ENCODE assay signal across 8 mouse cellular contexts in genomic region chr19:6970460-6971085, GRCm38 (mm10). TPM values are rescaled to one million over a fixed set of nuclear protein-coding genes. Genes with fewer than 3 reads are reported as not detected.
A peak's percentile ranks its signal among the peaks of the same experiment; 100 is the strongest.
DNase-seq lines count a peak whose midpoint lies in the region; ATAC-seq and TF ChIP-seq lines count a peak whose summit lies in the region.

No protein-coding gene starts in this region.

- intact Hi-C loops in heart, postnatal 10 days (cut with DNase I): no loop called here

- peak overlapping the region in 1 of 2 experiments; percentile 42; a peak in 2 of 4 replicates for H3K27ac ChIP-seq in heart, embryonic 14.5 days (replicated peaks in 1 of 2; ENCODE audit: control insufficient read depth in 1 of 2, insufficient read depth in 1 of 2, low read depth in 2 of 2, low read length in 2 of 2)
- no peak overlapping the region for H3K27ac ChIP-seq in embryonic facial prominence, embryonic 14.5 days (replicated peaks; ENCODE audit: low read depth, low read length)
- peak overlapping the region; percentile 46; the same call in 1 of the 2 replicates for H3K27ac ChIP-seq in liver, embryonic 12.5 days

- peaks cover 10% of the 10 kb centered on the region for H3K36me3 ChIP-seq in heart, embryonic 14.5 days (ENCODE audit: control insufficient read depth, insufficient read depth, low read length)
- H3K36me3 ChIP-seq in E14TG2a.4 (ENCODE audit: insufficient read depth, low read length): peaks cover 22% of the 10 kb centered on the region
- H3K36me3 ChIP-seq in embryonic facial prominence, embryonic 14.5 days (ENCODE audit: control insufficient read depth, insufficient read depth, low read length): peaks cover 10% of the 10 kb centered on the region
- H3K36me3 ChIP-seq in liver, embryonic 12.5 days: peaks cover 11% of the 10 kb centered on the region; the same call in 1 of the 2 replicates

- WGBS in heart, embryonic 14.5 days: 27% methylated on average over 11 of the region's 11 CpGs
- 31% methylated on average over 8 of the region's 11 CpGs for WGBS in embryonic facial prominence, embryonic 14.5 days
- 21% methylated on average over 11 of the region's 11 CpGs for WGBS in liver, embryonic 12.5 days (ENCODE audit: insufficient replicate concordance)

- H3K9ac ChIP-seq in heart, embryonic 14.5 days (ENCODE audit: low read length): peak overlapping the region; percentile 81
- H3K9ac ChIP-seq in embryonic facial prominence, embryonic 14.5 days (ENCODE audit: low read depth, low read length): peak overlapping the region; percentile 73
- H3K9ac ChIP-seq in liver, embryonic 12.5 days: peak overlapping the region; percentile 79

- no peak for DNase-seq in heart, postnatal 10 days
- DNase-seq in embryonic facial prominence, embryonic 14.5 days (ENCODE audit: low spot score): no peak
- no peak for DNase-seq in right cerebral cortex, postnatal 36 days (ENCODE audit: low spot score in 2 of 2)
- no peak for DNase-seq in layer of hippocampus, postnatal 10 days (ENCODE audit: low spot score in 2 of 2)

- H3K4me1 ChIP-seq in heart, embryonic 14.5 days (ENCODE audit: control insufficient read depth in 2 of 2, insufficient read depth in 2 of 2, low read length in 2 of 2): peaks cover 26 to 40% of the 10 kb centered on the region in 2 experiments
- peaks cover 82% of the 10 kb centered on the region for H3K4me1 ChIP-seq in E14TG2a.4 (replicated peaks; ENCODE audit: low read depth, low read length)
- H3K4me1 ChIP-seq in embryonic facial prominence, embryonic 14.5 days (ENCODE audit: control insufficient read depth, insufficient read depth, low read length): peaks cover 25% of the 10 kb centered on the region
- H3K4me1 ChIP-seq in liver, embryonic 12.5 days: peaks cover 72% of the 10 kb centered on the region

- no peaks in the 10 kb centered on the region for H3K27me3 ChIP-seq in heart, embryonic 14.5 days (ENCODE audit: control insufficient read depth, insufficient read depth, low read length)
- no peaks in the 10 kb centered on the region for H3K27me3 ChIP-seq in E14TG2a.4 (ENCODE audit: insufficient read depth, low read length)
- no peaks in the 10 kb centered on the region for H3K27me3 ChIP-seq in embryonic facial prominence, embryonic 14.5 days (replicated peaks; ENCODE audit: control insufficient read depth, insufficient read depth, low read length)
- H3K27me3 ChIP-seq in liver, embryonic 12.5 days (replicated peaks): peaks cover 8% of the 10 kb centered on the region; the same call in 1 of the 2 replicates

- H3K4me3 ChIP-seq in heart, embryonic 14.5 days (ENCODE audit: control insufficient read depth in 1 of 2, insufficient read depth in 1 of 2, low read depth in 1 of 2, low read length in 2 of 2): peak overlapping the region in 1 of 2 experiments; percentile 66; a peak in 2 of 4 replicates
- H3K4me3 ChIP-seq in E14TG2a.4 (replicated peaks; ENCODE audit: low read length): peak overlapping the region; percentile 90
- no peak overlapping the region for H3K4me3 ChIP-seq in embryonic facial prominence, embryonic 14.5 days (ENCODE audit: low read depth, low read length)
- H3K4me3 ChIP-seq in liver, embryonic 12.5 days: peak overlapping the region; percentile 67

- TF ChIP-seq CTCF in E14TG2a.4 (conservative IDR thresholded peaks at IDR 0.05; ENCODE audit: low read length): no peak

- ATAC-seq in heart, embryonic 14.5 days (ENCODE audit: insufficient number of reproducible peaks, insufficient read depth, low FRiP score, low read depth): no peak
- no peak for ATAC-seq in embryonic facial prominence, embryonic 14.5 days (ENCODE audit: low read depth)
- no peak for ATAC-seq in liver, embryonic 12.5 days
- no peak for ATAC-seq in erythroid progenitor cell, adult 5-6 weeks (replicated peaks; ENCODE audit: low FRiP score, poor library complexity, severe bottlenecking)

- H3K9me3 ChIP-seq in heart, embryonic 14.5 days (ENCODE audit: control insufficient read depth, low read length): no peaks in the 10 kb centered on the region
- H3K9me3 ChIP-seq in E14TG2a.4 (ENCODE audit: low read length): no peaks in the 10 kb centered on the region
- H3K9me3 ChIP-seq in embryonic facial prominence, embryonic 14.5 days (ENCODE audit: control insufficient read depth, low read length): no peaks in the 10 kb centered on the region
- H3K9me3 ChIP-seq in liver, embryonic 12.5 days (replicated peaks): no peaks in the 10 kb centered on the region

- H3K4me2 ChIP-seq in heart, embryonic 14.5 days (ENCODE audit: low read length): peak overlapping the region; percentile 70
- H3K4me2 ChIP-seq in embryonic facial prominence, embryonic 14.5 days (ENCODE audit: low read depth, low read length): peak overlapping the region; percentile 55
- H3K4me2 ChIP-seq in liver, embryonic 12.5 days: peak overlapping the region; percentile 96

RNA-seq across cellular contexts. Expression of gene Ppp1r14b, which starts 4.2 kb away (rescaled TPM):
- 170 and 184 TPM in 2 replicates for polyA plus RNA-seq in heart, embryonic 14.5 days (2014; fragmentation: Nextera tagmentation; extraction: Ambion mirVana)
- total RNA-seq in heart, postnatal 10 days (2021): 100 to 1,000 TPM; 168 to 180 TPM
- polyA plus RNA-seq in embryonic facial prominence, embryonic 14.5 days (2014; fragmentation: Nextera tagmentation; extraction: Ambion mirVana): 277 and 302 TPM in 2 replicates
- 153 and 155 TPM in 2 replicates for polyA plus RNA-seq in liver, embryonic 12.5 days (2016; fragmentation: Nextera tagmentation; extraction: Ambion mirVana)
- 100 to 1,000 TPM; 126 to 139 TPM for total RNA-seq in layer of hippocampus, postnatal 10 days (2021)
- total RNA-seq in erythroid progenitor cell, adult 5-6 weeks (2015; ENCODE audit: low replicate concordance): 31.0 and 59.1 TPM in 2 replicates
- 0.91 and 10.4 TPM in 2 replicates for total RNA-seq in erythroid progenitor cell, adult 5-6 weeks (2017; ENCODE audit: low replicate concordance)

RNA-seq across cellular contexts. Expression of gene Plcb3, which starts 5.7 kb away (rescaled TPM):
- polyA plus RNA-seq in heart, embryonic 14.5 days (2014; fragmentation: Nextera tagmentation; extraction: Ambion mirVana): 15.2 and 16.8 TPM in 2 replicates
- total RNA-seq in heart, postnatal 10 days (2021): 10 to 100 TPM; 18.1 to 19.3 TPM
- polyA plus RNA-seq in embryonic facial prominence, embryonic 14.5 days (2014; fragmentation: Nextera tagmentation; extraction: Ambion mirVana): 31.4 and 36.8 TPM in 2 replicates
- 13.6 and 14.4 TPM in 2 replicates for polyA plus RNA-seq in liver, embryonic 12.5 days (2016; fragmentation: Nextera tagmentation; extraction: Ambion mirVana)
- total RNA-seq in layer of hippocampus, postnatal 10 days (2021): 10 to 100 TPM; 16.4 to 18.4 TPM
- total RNA-seq in erythroid progenitor cell, adult 5-6 weeks (2015; ENCODE audit: low replicate concordance): 1.4 and 1.7 TPM in 2 replicates
- 0.68 and 1.8 TPM in 2 replicates for total RNA-seq in erythroid progenitor cell, adult 5-6 weeks (2017; ENCODE audit: low replicate concordance)

RNA-seq across cellular contexts. Expression of gene Fkbp2, which starts 9.7 kb away (rescaled TPM):
- polyA plus RNA-seq in heart, embryonic 14.5 days (2014; fragmentation: Nextera tagmentation; extraction: Ambion mirVana): 64.2 and 65.1 TPM in 2 replicates
- 10 to 100 TPM; 14.7 to 19.0 TPM for total RNA-seq in heart, postnatal 10 days (2021)
- polyA plus RNA-seq in embryonic facial prominence, embryonic 14.5 days (2014; fragmentation: Nextera tagmentation; extraction: Ambion mirVana): 72.4 and 81.0 TPM in 2 replicates
- polyA plus RNA-seq in liver, embryonic 12.5 days (2016; fragmentation: Nextera tagmentation; extraction: Ambion mirVana): 91.7 and 92.0 TPM in 2 replicates
- 10 to 100 TPM; 77.0 to 98.0 TPM for total RNA-seq in layer of hippocampus, postnatal 10 days (2021)
- 38.1 and 93.3 TPM in 2 replicates for total RNA-seq in erythroid progenitor cell, adult 5-6 weeks (2015; ENCODE audit: low replicate concordance)
- 31.0 and 34.9 TPM in 2 replicates for total RNA-seq in erythroid progenitor cell, adult 5-6 weeks (2017; ENCODE audit: low replicate concordance)

RNA-seq across cellular contexts. Expression of gene Vegfb, which starts 16.9 kb away (rescaled TPM):
- 141 and 153 TPM in 2 replicates for polyA plus RNA-seq in heart, embryonic 14.5 days (2014; fragmentation: Nextera tagmentation; extraction: Ambion mirVana)
- 100 to 1,000 TPM; 284 to 285 TPM for total RNA-seq in heart, postnatal 10 days (2021)
- 41.0 and 43.9 TPM in 2 replicates for polyA plus RNA-seq in embryonic facial prominence, embryonic 14.5 days (2014; fragmentation: Nextera tagmentation; extraction: Ambion mirVana)
- 23.2 and 23.3 TPM in 2 replicates for polyA plus RNA-seq in liver, embryonic 12.5 days (2016; fragmentation: Nextera tagmentation; extraction: Ambion mirVana)
- total RNA-seq in layer of hippocampus, postnatal 10 days (2021): 10 to 100 TPM; 79.5 to 82.1 TPM
- 13.7 and 22.2 TPM in 2 replicates for total RNA-seq in erythroid progenitor cell, adult 5-6 weeks (2015; ENCODE audit: low replicate concordance)
- total RNA-seq in erythroid progenitor cell, adult 5-6 weeks (2017; ENCODE audit: low replicate concordance): 0.98 and 4.1 TPM in 2 replicates

RNA-seq across cellular contexts. Expression of gene Dnajc4, which starts 21.8 kb away (rescaled TPM):
- 40.0 and 42.9 TPM in 2 replicates for polyA plus RNA-seq in heart, embryonic 14.5 days (2014; fragmentation: Nextera tagmentation; extraction: Ambion mirVana)
- total RNA-seq in heart, postnatal 10 days (2021): 10 to 100 TPM; 59.4 to 62.4 TPM
- 21.7 and 22.1 TPM in 2 replicates for polyA plus RNA-seq in embryonic facial prominence, embryonic 14.5 days (2014; fragmentation: Nextera tagmentation; extraction: Ambion mirVana)
- 12.1 and 12.7 TPM in 2 replicates for polyA plus RNA-seq in liver, embryonic 12.5 days (2016; fragmentation: Nextera tagmentation; extraction: Ambion mirVana)
- total RNA-seq in layer of hippocampus, postnatal 10 days (2021): 10 to 100 TPM; 18.1 to 21.5 TPM
- total RNA-seq in erythroid progenitor cell, adult 5-6 weeks (2015; ENCODE audit: low replicate concordance): 11.5 TPM in 1 of 2 replicates, not detected in the other
- 2.2 and 2.6 TPM in 2 replicates for total RNA-seq in erythroid progenitor cell, adult 5-6 weeks (2017; ENCODE audit: low replicate concordance)

Comparison
In these comparisons a context has a peak if more than half of its experiments do, and no peak if none do; other contexts are left out.
1. RNA of gene Plcb3, which starts 5.7 kb away (total RNA-seq): 18.1 to 19.3 TPM in heart, postnatal 10 days and 16.4 to 18.4 TPM in layer of hippocampus, postnatal 10 days; 0.68 to 1.8 TPM in erythroid progenitor cell, adult 5-6 weeks; every median in the first group is over 4 times any median in the second.
2. Peak in every context shown above with its lines, with median percentiles within 50 percentile points of each other: H3K4me2 ChIP-seq and H3K9ac ChIP-seq.